Comparison of ENCODE assay signal across 23 mouse cellular contexts in the genomic region with DNA sequence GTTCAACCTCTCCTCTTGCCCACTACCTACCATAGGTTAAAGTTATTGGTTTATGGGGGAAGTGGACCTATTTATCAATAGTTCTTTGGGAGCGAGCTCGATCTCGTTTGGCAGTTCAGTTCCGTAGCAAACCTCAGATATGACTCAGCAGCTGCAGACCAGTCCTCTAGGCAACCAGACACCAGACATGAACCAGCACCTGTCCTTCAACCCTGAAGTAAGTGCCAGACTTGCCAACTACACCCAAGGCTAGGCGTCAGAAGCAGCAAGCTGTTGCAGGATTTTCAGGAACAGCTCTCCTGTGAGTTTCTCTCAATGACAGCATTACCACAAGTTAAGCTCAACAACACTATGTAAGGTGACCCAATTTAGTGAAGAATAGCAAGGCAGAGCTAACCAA. TPM values are rescaled to one million over a fixed set of nuclear protein-coding genes. Genes with fewer than 3 reads are reported as not detected.
"Had no signal": no experiment of that assay in that cellular context is flagged by ENCODE, and none has a peak within 500 bp of the region (broad histone marks: within the 10 kb centered on the region; RNA-seq: fewer than 3 reads in every experiment).

No protein-coding gene starts in this region.

- H3K27me3 ChIP-seq: limb, embryonic 12.5 days; limb, embryonic 15.5 days; liver, embryonic 15.5 days; lung, embryonic 15.5 days; megakaryocyte, embryonic 14.5 days; midbrain, embryonic 13.5 days had no signal

- H3K9ac ChIP-seq: limb, embryonic 12.5 days; limb, embryonic 15.5 days; liver, embryonic 15.5 days; lung, embryonic 15.5 days; midbrain, embryonic 13.5 days had no signal

- H3K9me3 ChIP-seq: limb, embryonic 12.5 days; limb, embryonic 15.5 days; liver, embryonic 15.5 days; lung, embryonic 15.5 days; midbrain, embryonic 10.5 days; midbrain, embryonic 13.5 days had no signal

- H3K4me1 ChIP-seq: limb, embryonic 12.5 days; limb, embryonic 15.5 days; liver, embryonic 15.5 days; lung, embryonic 15.5 days; megakaryocyte, embryonic 14.5 days; midbrain, embryonic 10.5 days; midbrain, embryonic 13.5 days had no signal

- H3K4me3 ChIP-seq: limb, embryonic 12.5 days; limb, embryonic 15.5 days; liver, embryonic 15.5 days; lung, embryonic 15.5 days; megakaryocyte, embryonic 14.5 days; midbrain, embryonic 10.5 days; midbrain, embryonic 13.5 days had no signal

- DNase-seq: kidney, postnatal 36 days; left cerebral cortex, postnatal 4 days; lung, adult 18-20 months; lung, postnatal 10 days; lung, postnatal 36 days; thymus, adult 2 months; thymus, postnatal 14 days; thymus, postnatal 4 days had no signal

- H3K4me2 ChIP-seq: limb, embryonic 12.5 days; limb, embryonic 15.5 days; liver, embryonic 11.5 days; liver, embryonic 15.5 days; lung, embryonic 15.5 days; midbrain, embryonic 13.5 days had no signal

- H3K36me3 ChIP-seq: limb, embryonic 12.5 days; limb, embryonic 15.5 days; liver, embryonic 15.5 days; lung, embryonic 15.5 days; midbrain, embryonic 10.5 days; midbrain, embryonic 13.5 days had no signal

- H3K27ac ChIP-seq: kidney, postnatal 0 days; limb, embryonic 12.5 days; limb, embryonic 15.5 days; liver, embryonic 15.5 days; lung, embryonic 15.5 days; midbrain, embryonic 10.5 days; midbrain, embryonic 13.5 days; stomach, postnatal 0 days had no signal

- ATAC-seq: midbrain, embryonic 13.5 days; midbrain, embryonic 16.5 days had no signal

RNA-seq across cellular contexts. Expression of a gene that starts 53.3 kb away (rescaled TPM):
- total RNA-seq: layer of hippocampus, postnatal 10 days; left cerebral cortex, postnatal 4 days; monocyte, adult 5-6 weeks had no signal
- polyA plus RNA-seq: kidney, embryonic 14.5 days; kidney, postnatal 0 days; midbrain, embryonic 10.5 days; midbrain, embryonic 13.5 days; stomach, embryonic 14.5 days had no signal
